17 mouse cellular contexts compared by ENCODE assay signal in the genomic region with DNA sequence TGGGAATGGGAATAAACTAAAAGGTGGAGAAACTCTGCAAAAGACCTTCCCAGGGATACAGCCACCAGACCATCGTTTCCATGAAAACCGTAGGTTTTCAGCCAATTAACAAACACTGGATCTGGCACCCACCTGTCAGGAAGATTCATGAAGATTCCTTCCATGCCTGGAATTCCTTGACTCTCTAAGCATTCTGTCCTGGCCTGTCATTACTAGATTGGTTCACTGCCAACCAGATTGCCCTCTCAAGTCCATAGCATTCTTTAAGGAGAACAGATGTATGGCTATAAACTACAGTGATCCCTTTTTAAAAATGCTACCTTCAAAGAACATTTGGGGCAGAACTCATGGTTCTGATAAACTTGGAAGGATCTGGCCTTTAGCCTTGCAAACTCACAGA. TPM values are rescaled to one million over a fixed set of nuclear protein-coding genes. Genes with fewer than 3 reads are reported as not detected.
"Had no signal": no experiment of that assay in that cellular context is flagged by ENCODE, and none has a peak within 500 bp of the region (broad histone marks: within the 10 kb centered on the region; RNA-seq: fewer than 3 reads in every experiment).

No protein-coding gene starts in this region.

- DNase-seq: kidney, adult 18-20 months; kidney, adult 9 months; kidney, postnatal 14 days; kidney, postnatal 4 days; liver, postnatal 0 days; lung, embryonic 14.5 days; midbrain, embryonic 14.5 days; right cerebral cortex, adult 18-20 months; right cerebral cortex, postnatal 14 days; right cerebral cortex, postnatal 4 days; spleen, adult 18-20 months; thymus, adult 18-20 months; thymus, postnatal 36 days had no signal

RNA-seq across cellular contexts. Expression of a gene that starts 12.9 kb away (rescaled TPM):
- total RNA-seq: layer of hippocampus, adult 18-20 months; layer of hippocampus, postnatal 14 days; left cerebral cortex, postnatal 25 days; midbrain, postnatal 0 days had no signal

RNA-seq across cellular contexts. Expression of a gene that starts 17.7 kb away (rescaled TPM):
- total RNA-seq: layer of hippocampus, adult 18-20 months; layer of hippocampus, postnatal 14 days; left cerebral cortex, postnatal 25 days; midbrain, postnatal 0 days had no signal

RNA-seq across cellular contexts. Expression of a gene that starts 20.4 kb away (rescaled TPM):
- total RNA-seq: layer of hippocampus, adult 18-20 months; layer of hippocampus, postnatal 14 days; left cerebral cortex, postnatal 25 days; midbrain, postnatal 0 days had no signal

RNA-seq across cellular contexts. Expression of a gene that starts 27.8 kb away (rescaled TPM):
- total RNA-seq: layer of hippocampus, adult 18-20 months; layer of hippocampus, postnatal 14 days; left cerebral cortex, postnatal 25 days had no signal

RNA-seq across cellular contexts. Expression of a gene that starts 29.9 kb away (rescaled TPM):
- total RNA-seq: layer of hippocampus, adult 18-20 months; layer of hippocampus, postnatal 14 days; left cerebral cortex, postnatal 25 days; midbrain, postnatal 0 days had no signal
